ENCODE assay signal across 25 mouse cellular contexts in the genomic region with DNA sequence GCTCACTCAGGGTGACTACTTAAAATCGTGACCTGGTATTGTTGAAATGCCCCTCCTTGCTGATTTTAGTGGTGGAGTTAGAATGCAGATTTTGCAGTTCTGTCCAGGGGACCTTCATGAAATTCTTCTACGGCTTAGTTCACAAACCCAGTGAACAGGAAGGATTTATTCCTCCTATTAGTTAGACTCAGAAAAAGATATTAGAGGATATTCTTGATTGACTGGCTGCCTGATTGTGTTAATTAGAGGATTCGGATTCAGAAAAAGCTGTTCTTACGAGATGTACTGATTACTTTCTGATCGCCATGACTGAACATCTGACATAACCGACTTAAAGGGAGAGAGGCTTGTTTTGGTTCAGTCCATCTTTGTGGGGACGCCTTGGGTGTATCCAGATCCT.
"Had no signal": no experiment of that assay in that cellular context is flagged by ENCODE, and none has a peak within 500 bp of the region (broad histone marks: within the 10 kb centered on the region; RNA-seq: fewer than 3 reads in every experiment).

No protein-coding gene starts in this region.

- H3K4me3 ChIP-seq: gastrocnemius, adult 2 months; heart, embryonic 10.5 days; heart, embryonic 12.5 days; hindbrain, embryonic 10.5 days; hindbrain, embryonic 12.5 days; intestine, embryonic 15.5 days; kidney, embryonic 15.5 days; limb, embryonic 13.5 days; limb, embryonic 15.5 days had no signal

- H3K9me3 ChIP-seq: heart, embryonic 12.5 days; hindbrain, embryonic 10.5 days; hindbrain, embryonic 12.5 days; intestine, embryonic 15.5 days; kidney, embryonic 15.5 days; limb, embryonic 15.5 days had no signal

- H3K4me2 ChIP-seq: heart, embryonic 12.5 days; hindbrain, embryonic 12.5 days; hindbrain, embryonic 14.5 days; intestine, embryonic 15.5 days; kidney, embryonic 15.5 days; limb, embryonic 13.5 days; limb, embryonic 15.5 days had no signal

- H3K9ac ChIP-seq: heart, embryonic 12.5 days; hindbrain, embryonic 12.5 days; hindbrain, embryonic 14.5 days; intestine, embryonic 15.5 days; kidney, embryonic 15.5 days; limb, embryonic 13.5 days; limb, embryonic 15.5 days had no signal

- H3K27me3 ChIP-seq: heart, embryonic 12.5 days; hindbrain, embryonic 12.5 days; intestine, embryonic 15.5 days; kidney, embryonic 15.5 days; limb, embryonic 13.5 days; limb, embryonic 15.5 days had no signal

- ATAC-seq: hindbrain, embryonic 16.5 days; inflammation-experienced regulatory T-cells, adult 6 months; intestine, embryonic 15.5 days; intestine, postnatal 0 days had no signal

- H3K27ac ChIP-seq: gastrocnemius, adult 2 months; heart, embryonic 10.5 days; hindbrain, embryonic 10.5 days; hindbrain, embryonic 12.5 days; hindbrain, embryonic 14.5 days; intestine, embryonic 15.5 days; kidney, embryonic 15.5 days; kidney, postnatal 0 days; limb, embryonic 13.5 days; limb, embryonic 15.5 days had no signal

- H3K4me1 ChIP-seq: heart, embryonic 10.5 days; heart, embryonic 12.5 days; hindbrain, embryonic 10.5 days; hindbrain, embryonic 12.5 days; intestine, embryonic 15.5 days; kidney, embryonic 15.5 days; limb, embryonic 13.5 days; limb, embryonic 15.5 days had no signal

- DNase-seq: gastrocnemius, adult 2 months; gastrocnemius, postnatal 10 days; gastrocnemius, postnatal 25 days; heart, postnatal 10 days; heart, postnatal 4 days; kidney, adult 2 months; kidney, adult 9 months; kidney, postnatal 14 days; kidney, postnatal 36 days; layer of hippocampus, adult 9-11 months; layer of hippocampus, postnatal 36 days; left cerebral cortex, postnatal 4 days had no signal

- H3K36me3 ChIP-seq: heart, embryonic 10.5 days; heart, embryonic 12.5 days; hindbrain, embryonic 10.5 days; hindbrain, embryonic 12.5 days; intestine, embryonic 15.5 days; kidney, embryonic 15.5 days; limb, embryonic 13.5 days; limb, embryonic 15.5 days had no signal
